Mouse (Mus musculus): ENCODE results near the gene Ctsk.
"Not testable (repeated sequence)": the region's sequence is repeated elsewhere in the genome, so short reads cannot be mapped to it uniquely, and the experiment has no call there.

Gene Ctsk

DNA sequence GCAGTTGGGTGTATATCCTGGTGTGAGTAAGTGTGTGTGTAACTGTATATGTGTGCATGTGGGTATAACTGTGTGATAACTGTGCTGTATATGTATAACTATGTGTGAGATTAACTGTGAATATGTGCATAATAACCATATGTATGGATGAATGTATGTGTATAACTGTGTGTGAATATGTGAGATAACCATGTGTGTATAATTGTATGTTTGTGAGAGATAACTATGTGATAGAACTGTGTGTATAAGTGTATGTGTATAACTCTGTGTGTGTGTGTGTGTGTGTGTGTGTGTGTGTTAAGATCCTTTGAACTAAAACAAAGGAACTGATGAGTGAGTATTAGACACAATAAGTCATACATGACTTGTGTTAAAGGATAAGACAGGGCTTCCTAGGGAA lies 27.1 kb downstream of the Ctsk start:
- DNase-seq = no peak

DNA sequence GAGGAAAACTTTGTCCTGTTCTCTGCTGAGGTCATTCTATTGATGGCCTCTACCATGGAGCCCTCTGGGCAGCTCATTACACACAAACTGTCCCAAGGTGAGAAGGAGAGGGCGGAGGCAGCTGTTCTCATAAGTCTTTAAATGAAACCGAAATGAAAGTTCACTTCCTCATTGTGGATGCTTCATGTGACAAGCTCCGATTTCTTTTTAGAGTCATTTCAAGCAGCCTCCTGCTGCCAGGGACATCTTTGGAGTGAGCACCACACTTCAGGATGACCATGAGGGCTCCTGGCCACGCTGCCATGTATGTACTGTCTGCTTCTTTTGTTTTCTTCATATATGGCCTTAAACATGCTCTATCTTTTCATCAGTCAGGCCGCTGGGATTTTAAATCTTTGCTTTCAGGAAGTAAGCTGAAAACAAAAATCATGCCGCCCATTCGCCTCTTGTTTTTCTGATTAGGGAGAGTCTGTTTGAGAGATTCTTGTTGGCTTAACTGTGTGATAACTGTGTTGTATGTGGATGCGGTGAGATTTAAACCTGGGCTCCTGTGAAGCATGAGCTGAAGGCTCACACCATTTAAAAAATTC lies 27.7 kb downstream of the Ctsk start, which contains the start of gene Ctss:
Gene Ctss (plus strand): TSS at position 165 of the 590 bp plus-strand sequence.
- DNase-seq = no peak

DNA sequence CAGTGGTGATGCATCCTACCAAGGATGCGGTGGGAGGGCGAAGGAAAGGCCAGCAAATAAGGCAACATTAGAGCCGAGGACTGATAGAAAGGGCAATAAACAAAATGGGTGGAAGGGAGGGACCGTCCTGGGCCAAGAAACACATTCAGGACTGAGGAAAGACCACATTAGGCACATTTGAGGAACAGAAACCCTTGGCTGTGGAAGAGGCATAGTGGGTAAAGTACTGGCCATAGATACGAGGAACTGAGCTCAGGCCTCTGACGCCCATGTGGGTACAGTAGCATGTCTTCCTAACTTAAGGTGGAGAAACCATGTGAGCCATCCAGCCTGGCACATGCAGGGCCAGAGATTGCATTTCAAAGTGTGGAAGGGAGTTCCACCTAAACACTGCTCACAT lies 30.8 kb downstream of the Ctsk start:
- DNase-seq = no peak

DNA sequence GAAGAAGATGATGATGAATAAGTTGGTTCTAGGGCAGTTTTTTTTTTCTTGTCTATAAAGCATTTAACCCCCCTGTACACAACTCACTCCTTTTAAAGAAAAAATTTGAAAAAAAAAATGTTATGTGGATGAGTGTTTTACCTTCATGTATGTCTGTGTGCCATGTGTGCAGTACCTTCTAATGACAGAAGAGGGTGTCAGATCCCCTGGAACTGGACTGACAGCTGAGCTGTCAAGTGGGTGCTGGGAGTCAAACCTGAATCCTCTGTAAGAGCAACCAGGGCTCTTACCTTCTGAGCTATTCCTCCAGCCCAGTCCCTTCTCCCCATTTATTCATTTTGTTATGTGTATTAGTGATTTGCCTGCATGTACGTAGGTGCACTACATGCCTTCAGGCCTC lies 32.0 kb downstream of the Ctsk start:
- no peak for DNase-seq

DNA sequence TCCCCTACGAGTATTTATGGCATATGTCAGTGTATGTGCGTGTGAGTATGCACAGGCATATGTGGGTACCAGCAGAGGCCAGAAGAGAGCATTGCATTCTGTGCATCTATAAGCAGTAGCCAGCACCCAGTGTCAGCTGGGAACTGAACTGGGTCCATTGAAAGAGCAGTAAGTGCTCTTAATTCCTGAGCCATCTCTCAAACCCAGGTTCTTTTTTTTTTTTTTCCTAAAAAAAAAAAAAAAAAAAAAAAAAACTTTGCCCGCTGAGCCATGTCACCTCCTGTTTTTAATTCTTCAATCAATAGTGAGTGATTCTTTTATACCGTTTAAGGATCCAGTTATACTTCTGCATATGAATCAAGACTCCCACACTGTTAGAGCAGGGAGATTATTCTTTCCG lies 34.3 kb downstream of the Ctsk start:
- DNase-seq = no peak

DNA sequence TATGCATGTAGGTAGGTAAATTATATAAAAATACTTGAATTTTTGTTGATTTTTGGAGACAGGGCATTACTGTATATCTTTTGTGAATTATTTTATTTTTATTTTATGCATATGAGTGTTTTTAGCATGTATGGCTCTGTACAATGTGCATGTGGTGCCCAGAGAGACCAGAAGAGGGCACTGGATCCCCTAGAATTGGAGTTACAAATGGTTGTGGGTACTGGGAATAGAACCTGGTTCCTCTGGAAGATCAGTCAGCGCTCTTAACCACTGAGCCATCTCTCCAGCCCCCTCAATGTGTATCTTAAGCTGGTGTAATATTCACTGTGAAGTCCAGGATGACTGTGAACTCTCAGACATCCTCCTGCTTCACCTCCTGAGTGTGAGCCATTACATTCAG lies 35.9 kb downstream of the Ctsk start:
- no peak for DNase-seq

DNA sequence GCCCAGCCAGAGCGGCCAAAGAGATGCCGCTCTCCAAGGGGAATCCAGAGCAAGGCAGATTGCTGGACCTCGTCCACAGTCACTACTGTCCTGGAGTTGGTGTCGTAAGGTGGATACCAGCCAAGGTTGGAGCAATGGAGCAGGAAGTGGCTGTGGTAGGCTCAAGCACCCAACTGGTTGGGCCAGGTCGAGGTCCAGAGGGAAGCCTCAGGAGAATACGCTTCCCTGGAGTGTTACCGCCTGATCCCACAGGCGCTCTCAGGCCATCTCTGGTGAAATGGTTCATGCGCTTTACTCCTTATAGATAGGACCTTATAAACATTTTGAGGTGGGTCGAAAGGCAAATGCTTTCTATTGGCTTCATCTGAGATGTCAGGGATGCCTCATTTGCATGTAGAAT lies 39.9 kb downstream of the Ctsk start:
- no peak for DNase-seq

DNA sequence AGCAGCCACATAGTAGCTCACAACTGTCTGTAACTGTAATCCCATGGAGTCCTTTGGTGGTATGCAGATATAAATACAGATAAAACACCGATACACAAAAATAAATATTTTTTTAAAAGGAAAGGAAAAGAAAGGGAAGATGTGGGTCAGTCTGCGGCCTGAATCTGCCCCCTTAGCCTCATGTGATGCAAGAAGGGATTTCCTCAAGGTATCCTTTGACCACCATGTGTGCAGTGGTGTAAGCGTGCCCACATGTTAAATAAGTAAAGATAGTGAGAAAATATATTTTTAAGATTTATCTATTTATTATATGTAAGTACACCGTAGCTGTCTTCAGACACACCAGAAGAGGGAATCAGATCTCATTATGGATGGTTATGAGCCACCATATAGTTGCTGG lies 40.8 kb downstream of the Ctsk start:
- no peak for DNase-seq

DNA sequence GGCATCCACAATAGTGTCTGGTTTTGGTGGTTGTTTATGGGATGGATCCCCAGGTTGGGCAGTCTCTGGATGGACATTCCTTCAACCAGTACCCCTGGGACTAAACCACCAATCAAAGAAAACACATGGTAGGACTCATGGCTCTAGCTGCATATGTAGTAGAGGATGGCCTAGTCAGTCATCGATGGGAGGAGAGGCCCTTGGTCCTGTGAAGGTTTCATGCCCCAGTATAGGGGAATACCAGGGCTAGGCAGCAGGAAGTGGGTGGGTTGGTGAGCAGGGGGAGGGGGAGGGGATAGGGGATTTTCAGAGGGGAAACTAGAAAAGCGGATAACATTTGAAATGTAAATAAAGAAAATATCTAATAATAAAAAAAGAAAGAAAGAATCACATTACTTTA lies 42.1 kb downstream of the Ctsk start:
- DNase-seq = not testable (repeated sequence)

DNA sequence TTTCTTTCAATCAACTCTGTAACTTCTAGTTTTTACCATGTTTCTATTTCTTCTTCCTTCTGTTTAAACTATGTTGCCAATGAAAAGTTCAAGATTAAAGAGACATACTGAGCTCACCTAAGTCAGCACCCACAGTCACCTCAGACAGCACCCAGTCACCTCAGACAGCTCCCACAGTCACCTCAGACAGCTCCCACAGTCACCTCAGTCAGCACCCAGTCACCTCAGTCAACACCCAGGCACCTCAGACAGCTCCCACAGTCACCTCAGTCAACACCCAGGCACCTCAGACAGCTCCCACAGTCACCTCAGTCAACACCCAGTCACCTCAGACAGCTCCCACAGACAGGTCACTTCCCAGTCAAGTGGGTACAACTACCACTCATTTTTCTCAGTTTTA lies 43.1 kb downstream of the Ctsk start:
- DNase-seq = no peak

DNA sequence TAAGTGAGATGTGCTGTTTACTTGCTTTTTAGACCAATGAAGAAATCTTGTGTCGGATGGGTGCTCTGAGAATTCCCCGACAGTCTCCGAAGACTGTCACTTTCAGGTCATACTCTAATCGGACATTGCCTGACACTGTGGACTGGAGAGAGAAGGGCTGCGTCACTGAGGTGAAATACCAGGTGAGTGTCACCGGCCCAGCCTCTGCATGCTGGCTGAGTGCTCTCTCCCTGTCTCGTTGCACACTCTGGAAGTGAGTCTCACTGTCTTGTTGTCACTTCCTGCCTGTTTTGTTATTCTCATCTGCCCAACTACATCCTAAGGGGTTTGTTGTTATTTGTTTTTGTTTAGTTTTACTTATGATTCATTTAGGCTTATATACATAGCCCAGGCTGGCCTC lies 43.9 kb downstream of the Ctsk start:
- no peak for DNase-seq

DNA sequence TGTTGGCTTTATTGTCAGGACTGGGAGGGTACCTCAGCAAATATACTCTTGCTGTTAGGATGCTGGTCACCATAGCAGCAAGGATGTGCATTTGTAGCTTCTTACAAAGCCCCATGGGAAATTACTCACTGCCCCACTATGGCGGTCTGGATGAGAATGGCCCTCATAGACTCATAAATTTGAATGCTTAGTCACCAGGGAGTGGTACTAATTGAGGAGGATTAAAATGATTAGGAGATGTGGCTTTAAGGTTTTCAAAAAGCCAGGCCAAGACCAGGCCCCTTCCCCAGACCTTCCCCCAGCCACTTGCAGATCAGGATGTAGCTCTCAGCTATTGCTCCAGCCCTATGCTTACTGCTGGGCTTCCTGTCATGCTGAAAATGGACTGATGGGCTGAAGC lies 51.1 kb downstream of the Ctsk start:
- no peak for DNase-seq

DNA sequence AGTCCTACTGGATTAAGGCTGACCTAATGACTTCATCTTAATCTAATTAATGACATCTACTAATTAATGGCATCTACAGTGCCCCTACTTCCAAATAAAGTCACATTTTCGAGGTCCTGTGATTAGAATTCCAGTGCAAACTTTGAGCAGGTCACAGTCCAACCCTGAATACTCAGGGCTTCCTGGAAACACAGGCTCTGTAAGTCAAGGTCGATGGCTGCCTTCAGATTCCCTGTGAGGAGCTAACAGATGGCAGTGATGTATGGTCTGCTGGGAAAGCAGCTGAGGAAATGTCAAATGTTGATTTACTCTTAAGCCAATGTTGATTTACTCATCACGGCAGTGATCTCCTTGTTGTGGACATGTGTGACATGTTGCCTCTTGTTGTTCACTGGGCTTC lies 54.9 kb downstream of the Ctsk start:
- DNase-seq = no peak
